In genomic region chr4:9031634-9032033, GRCm38 (mm10) we compare ENCODE assay signal across 22 mouse cellular contexts.
DNase-seq lines count a peak whose midpoint lies in the region; ATAC-seq and TF ChIP-seq lines count a peak whose summit lies in the region.
"Had no signal": no experiment of that assay in that cellular context is flagged by ENCODE, and none has a peak within 500 bp of the region (broad histone marks: within the 10 kb centered on the region; RNA-seq: fewer than 3 reads in every experiment).

No protein-coding gene starts in this region.

- no peaks in the 10 kb centered on the region for H3K9me3 ChIP-seq in ES-Bruce4 (replicated peaks; ENCODE audit: control insufficient read depth, insufficient read depth, low read length, poor library complexity, severe bottlenecking)
- no peaks in the 10 kb centered on the region for H3K9me3 ChIP-seq in embryonic facial prominence, embryonic 14.5 days (ENCODE audit: control insufficient read depth, low read length)
- H3K9me3 ChIP-seq in limb, embryonic 13.5 days: no peaks in the 10 kb centered on the region
- H3K9me3 ChIP-seq: embryonic facial prominence, embryonic 15.5 days; heart, embryonic 10.5 days; heart, embryonic 13.5 days; hindbrain, embryonic 12.5 days; hindbrain, embryonic 15.5 days had no signal

- H3K4me3 ChIP-seq in ES-Bruce4 (ENCODE audit: low read depth, low read length): no peak overlapping the region
- no peak overlapping the region for H3K4me3 ChIP-seq in embryonic facial prominence, embryonic 14.5 days (ENCODE audit: low read depth, low read length)
- H3K4me3 ChIP-seq in limb, embryonic 13.5 days: no peak overlapping the region
- H3K4me3 ChIP-seq: embryonic facial prominence, embryonic 15.5 days; heart, adult 2 months; heart, embryonic 10.5 days; heart, embryonic 13.5 days; hindbrain, embryonic 12.5 days; hindbrain, embryonic 15.5 days had no signal

- TF ChIP-seq CTCF in ES-Bruce4 (IDR thresholded peaks at IDR 0.05; ENCODE audit: low read depth, low read length): no peak

- H3K4me2 ChIP-seq in embryonic facial prominence, embryonic 14.5 days (ENCODE audit: low read depth, low read length): no peak overlapping the region
- H3K4me2 ChIP-seq in limb, embryonic 13.5 days (replicated peaks): no peak overlapping the region
- H3K4me2 ChIP-seq: embryonic facial prominence, embryonic 15.5 days; heart, embryonic 13.5 days; hindbrain, embryonic 12.5 days; hindbrain, embryonic 15.5 days had no signal

- TF ChIP-seq POLR2A in ES-Bruce4 (IDR thresholded peaks at IDR 0.05; ENCODE audit: insufficient read depth, low read length): no peak

- peak; percentile 96 for TF ChIP-seq EP300 in ES-Bruce4 (IDR thresholded peaks at IDR 0.05; ENCODE audit: insufficient read depth, low read depth, low read length)

- H3K27ac ChIP-seq in ES-Bruce4 (ENCODE audit: insufficient read depth, low read length): no peak overlapping the region
- no peak overlapping the region for H3K27ac ChIP-seq in embryonic facial prominence, embryonic 14.5 days (replicated peaks; ENCODE audit: low read depth, low read length)
- H3K27ac ChIP-seq in limb, embryonic 13.5 days: no peak overlapping the region
- H3K27ac ChIP-seq: embryonic facial prominence, embryonic 15.5 days; heart, adult 2 months; heart, embryonic 10.5 days; heart, embryonic 13.5 days; hindbrain, embryonic 12.5 days; hindbrain, embryonic 15.5 days had no signal

- intact Hi-C loops in heart, postnatal 10 days (cut with DNase I): no loop called here

- H3K9ac ChIP-seq in ES-Bruce4 (ENCODE audit: low read depth, poor library complexity, severe bottlenecking): no peak overlapping the region
- no peak overlapping the region for H3K9ac ChIP-seq in embryonic facial prominence, embryonic 14.5 days (ENCODE audit: low read depth, low read length)
- no peak overlapping the region for H3K9ac ChIP-seq in limb, embryonic 13.5 days
- H3K9ac ChIP-seq: embryonic facial prominence, embryonic 15.5 days; forebrain, postnatal 0 days; heart, embryonic 13.5 days; hindbrain, embryonic 12.5 days; hindbrain, embryonic 15.5 days had no signal

- H3K4me1 ChIP-seq in ES-Bruce4 (ENCODE audit: control insufficient read depth, insufficient read depth, low read length): no peaks in the 10 kb centered on the region
- peaks cover 7% of the 10 kb centered on the region; the same call in 1 of the 2 replicates for H3K4me1 ChIP-seq in embryonic facial prominence, embryonic 14.5 days (ENCODE audit: control insufficient read depth, insufficient read depth, low read length)
- peaks cover 33% of the 10 kb centered on the region for H3K4me1 ChIP-seq in limb, embryonic 13.5 days

- no peak; the same call in 1 of the 2 replicates for ATAC-seq in embryonic facial prominence, embryonic 14.5 days (ENCODE audit: low read depth)
- 0 out of 2 replicates have a peak, but pooled peaks have one; percentile 12 for ATAC-seq in limb, embryonic 13.5 days (ENCODE audit: low FRiP score, low read depth)
- ATAC-seq: activated CD4-positive, CD25-positive, alpha-beta regulatory T cell, adult 4 months; CD4-positive, CD25-positive, alpha-beta regulatory T cell, adult 4 months; forebrain, embryonic 14.5 days; forebrain, postnatal 0 days had no signal

- H3K27me3 ChIP-seq in ES-Bruce4 (ENCODE audit: control insufficient read depth, insufficient read depth, low read length, poor library complexity, severe bottlenecking): no peaks in the 10 kb centered on the region
- H3K27me3 ChIP-seq in embryonic facial prominence, embryonic 14.5 days (replicated peaks; ENCODE audit: control insufficient read depth, insufficient read depth, low read length): no peaks in the 10 kb centered on the region
- peaks cover 30% of the 10 kb centered on the region for H3K27me3 ChIP-seq in limb, embryonic 13.5 days
- H3K27me3 ChIP-seq: heart, embryonic 13.5 days; hindbrain, embryonic 12.5 days; hindbrain, embryonic 15.5 days had no signal

- WGBS in embryonic facial prominence, embryonic 14.5 days: 39% methylated on average over 6 of the region's 6 CpGs
- WGBS in limb, embryonic 13.5 days: 24% methylated on average over 6 of the region's 6 CpGs

- peak; percentile 68 for DNase-seq in heart, adult 11 months
- no peak for DNase-seq in heart, postnatal 10 days
- peak; percentile 44 for DNase-seq in embryonic facial prominence, embryonic 14.5 days (ENCODE audit: low spot score)
- DNase-seq in lung, adult 18-20 months: no peak
- DNase-seq: adrenal gland, adult 8-10 months; adrenal gland, postnatal 25 days; cerebellum, adult 11-12 months; cerebellum, adult 8-10 months; cerebellum, postnatal 25 days; forebrain, postnatal 0 days; gastrocnemius, postnatal 25 days; heart, adult 2 months had no signal

- no peaks in the 10 kb centered on the region for H3K36me3 ChIP-seq in ES-Bruce4 (ENCODE audit: control insufficient read depth, insufficient read depth, low read length, poor library complexity, severe bottlenecking)
- no peaks in the 10 kb centered on the region for H3K36me3 ChIP-seq in embryonic facial prominence, embryonic 14.5 days (ENCODE audit: control insufficient read depth, insufficient read depth, low read length)
- no peaks in the 10 kb centered on the region for H3K36me3 ChIP-seq in limb, embryonic 13.5 days
- H3K36me3 ChIP-seq: embryonic facial prominence, embryonic 15.5 days; heart, embryonic 10.5 days; heart, embryonic 13.5 days; hindbrain, embryonic 12.5 days; hindbrain, embryonic 15.5 days had no signal

Comparison
In these comparisons a context has a peak if more than half of its experiments do, and no peak if none do; other contexts are left out.
1. DNase-seq: peak in heart, adult 11 months (single experiment) and embryonic facial prominence, embryonic 14.5 days (single experiment); none in heart, postnatal 10 days (0 of 2) and lung, adult 18-20 months (0 of 2).